ENCODE assay signal across 12 mouse cellular contexts in genomic region chr13:94645241-94646206, GRCm38 (mm10).
DNase-seq lines count a peak whose midpoint lies in the region; ATAC-seq and TF ChIP-seq lines count a peak whose summit lies in the region.
"Had no signal": no experiment of that assay in that cellular context is flagged by ENCODE, and none has a peak within 500 bp of the region (broad histone marks: within the 10 kb centered on the region; RNA-seq: fewer than 3 reads in every experiment).

No protein-coding gene starts in this region.

- H3K9ac ChIP-seq in hindbrain, embryonic 12.5 days = no peak overlapping the region
- H3K9ac ChIP-seq in hindbrain, embryonic 11.5 days (ENCODE audit: low read depth, low read length) = no peak overlapping the region
- no peak overlapping the region for H3K9ac ChIP-seq in hindbrain, postnatal 0 days (replicated peaks; ENCODE audit: low read length)
- H3K9ac ChIP-seq in midbrain, embryonic 13.5 days (replicated peaks) = peak overlapping the region; percentile 41; the same call in 1 of the 2 replicates
- H3K9ac ChIP-seq: liver, embryonic 13.5 days had no signal

- intact Hi-C loops in gastrocnemius, postnatal 14 days (cut with DNase I; ENCODE audit: low total_unique reads) = no loop called here

- 0 out of 2 replicates have a peak overlapping the region, but pooled peaks have one; percentile 22 for H3K4me2 ChIP-seq in hindbrain, embryonic 12.5 days (replicated peaks)
- no peak overlapping the region for H3K4me2 ChIP-seq in hindbrain, embryonic 11.5 days (replicated peaks; ENCODE audit: low read depth, low read length)
- H3K4me2 ChIP-seq in hindbrain, postnatal 0 days (ENCODE audit: low read depth, low read length) = peak overlapping the region; percentile 43
- H3K4me2 ChIP-seq in midbrain, embryonic 13.5 days (replicated peaks) = peak overlapping the region; percentile 41
- H3K4me2 ChIP-seq: liver, embryonic 13.5 days had no signal

- no peak for TF ChIP-seq CTCF in brain, embryonic 14.5 days (IDR thresholded peaks at IDR 0.05; ENCODE audit: borderline replicate concordance, extremely low read depth, insufficient read depth, insufficient read length)
- TF ChIP-seq CTCF in hindbrain, postnatal 0 days (IDR thresholded peaks at IDR 0.05; ENCODE audit: low read depth) = no peak

- H3K36me3 ChIP-seq in hindbrain, embryonic 12.5 days = no peaks in the 10 kb centered on the region
- H3K36me3 ChIP-seq in hindbrain, embryonic 11.5 days (ENCODE audit: control insufficient read depth, insufficient read depth, low read length) = no peaks in the 10 kb centered on the region
- H3K36me3 ChIP-seq in hindbrain, postnatal 0 days (ENCODE audit: insufficient read depth, low read length) = no peaks in the 10 kb centered on the region
- H3K36me3 ChIP-seq in midbrain, embryonic 13.5 days = no peaks in the 10 kb centered on the region
- H3K36me3 ChIP-seq: liver, embryonic 13.5 days had no signal

- no peak for TF ChIP-seq POLR2A in brain, embryonic 14.5 days (IDR thresholded peaks at IDR 0.05; ENCODE audit: borderline replicate concordance, extremely low read depth, insufficient read depth, insufficient read length, poor library complexity, severe bottlenecking)

- peaks cover 16% of the 10 kb centered on the region for H3K27me3 ChIP-seq in hindbrain, embryonic 12.5 days
- H3K27me3 ChIP-seq in hindbrain, embryonic 11.5 days (ENCODE audit: control insufficient read depth, insufficient read depth, low read length) = peaks cover 3% of the 10 kb centered on the region
- H3K27me3 ChIP-seq in hindbrain, postnatal 0 days (ENCODE audit: insufficient read depth, low read length) = peaks cover 4% of the 10 kb centered on the region; the same call in 1 of the 2 replicates
- H3K27me3 ChIP-seq in midbrain, embryonic 13.5 days = peaks cover 53% of the 10 kb centered on the region

- no peaks in the 10 kb centered on the region for H3K9me3 ChIP-seq in hindbrain, embryonic 12.5 days (replicated peaks)
- H3K9me3 ChIP-seq in hindbrain, embryonic 11.5 days (ENCODE audit: control insufficient read depth, low read length) = no peaks in the 10 kb centered on the region
- H3K9me3 ChIP-seq in hindbrain, postnatal 0 days (ENCODE audit: low read length) = no peaks in the 10 kb centered on the region
- no peaks in the 10 kb centered on the region for H3K9me3 ChIP-seq in midbrain, embryonic 13.5 days
- H3K9me3 ChIP-seq: liver, embryonic 13.5 days had no signal

- 57% methylated on average over 19 of the region's 19 CpGs for WGBS in hindbrain, embryonic 12.5 days
- WGBS in hindbrain, embryonic 11.5 days = 62% methylated on average over 19 of the region's 19 CpGs
- 55% methylated on average over 19 of the region's 19 CpGs for WGBS in hindbrain, postnatal 0 days
- WGBS in midbrain, embryonic 13.5 days = 64% methylated on average over 19 of the region's 19 CpGs

- no peak overlapping the region for H3K4me3 ChIP-seq in hindbrain, embryonic 12.5 days
- no peak overlapping the region for H3K4me3 ChIP-seq in hindbrain, embryonic 11.5 days (ENCODE audit: low read depth, low read length)
- H3K4me3 ChIP-seq in hindbrain, postnatal 0 days (ENCODE audit: low read length) = no peak overlapping the region
- peak overlapping the region; percentile 29 for H3K4me3 ChIP-seq in midbrain, embryonic 13.5 days (replicated peaks)
- H3K4me3 ChIP-seq: liver, embryonic 13.5 days had no signal

- ATAC-seq in hindbrain, embryonic 12.5 days (ENCODE audit: low FRiP score) = peak; percentile 46; the same call in 1 of the 2 replicates
- ATAC-seq in hindbrain, embryonic 11.5 days (ENCODE audit: low FRiP score) = no peak
- 0 out of 2 replicates have a peak, but pooled peaks have one; percentile 21 for ATAC-seq in hindbrain, postnatal 0 days
- peak; percentile 71; the same call in 1 of the 2 replicates for ATAC-seq in midbrain, embryonic 13.5 days
- ATAC-seq: Patski had no signal

- H3K4me1 ChIP-seq in hindbrain, embryonic 12.5 days = peaks cover 8% of the 10 kb centered on the region
- H3K4me1 ChIP-seq in hindbrain, embryonic 11.5 days (replicated peaks; ENCODE audit: control insufficient read depth, insufficient read depth, low read length) = no peaks in the 10 kb centered on the region
- H3K4me1 ChIP-seq in hindbrain, postnatal 0 days (ENCODE audit: insufficient read depth, low read length) = no peaks in the 10 kb centered on the region
- peaks cover 9% of the 10 kb centered on the region for H3K4me1 ChIP-seq in midbrain, embryonic 13.5 days (replicated peaks)
- H3K4me1 ChIP-seq: liver, embryonic 13.5 days had no signal

- peak overlapping the region; percentile 37; the same call in 1 of the 2 replicates for H3K27ac ChIP-seq in hindbrain, embryonic 12.5 days
- H3K27ac ChIP-seq in hindbrain, embryonic 11.5 days (ENCODE audit: low read depth, low read length) = no peak overlapping the region
- no peak overlapping the region for H3K27ac ChIP-seq in hindbrain, postnatal 0 days
- H3K27ac ChIP-seq in midbrain, embryonic 13.5 days = peak overlapping the region; percentile 53
- H3K27ac ChIP-seq: liver, embryonic 13.5 days had no signal

- no peak for DNase-seq in hindbrain, embryonic 11.5 days (ENCODE audit: low spot score)
- DNase-seq in brain, embryonic 14.5 days (ENCODE audit: low read depth) = peak; percentile 53
- peak; percentile 27 for DNase-seq in hindbrain, postnatal 0 days (ENCODE audit: low spot score)
- no peak for DNase-seq in gastrocnemius, postnatal 14 days
- DNase-seq in embryo, embryonic 11 days = no peak
- no peak for DNase-seq in thymus, postnatal 36 days
- DNase-seq: heart, adult 18-20 months; heart, postnatal 4 days; liver, embryonic 13.5 days had no signal

Comparison
In these comparisons a context has a peak if more than half of its experiments do, and no peak if none do; other contexts are left out.
1. H3K27ac ChIP-seq: peak in hindbrain, embryonic 12.5 days (single experiment) and midbrain, embryonic 13.5 days (single experiment); none in hindbrain, embryonic 11.5 days (single experiment) and hindbrain, postnatal 0 days (single experiment).
2. DNase-seq: peak in brain, embryonic 14.5 days (single experiment) and hindbrain, postnatal 0 days (single experiment); none in hindbrain, embryonic 11.5 days (single experiment), gastrocnemius, postnatal 14 days (single experiment), embryo, embryonic 11 days (single experiment) and thymus, postnatal 36 days (0 of 2).